Mouse (Mus musculus): ENCODE data around the gene Gm42688. TPM values are rescaled to one million over a fixed set of nuclear protein-coding genes. Genes with fewer than 3 reads are reported as not detected.
A peak's percentile ranks its signal among the peaks of the same experiment; 100 is the strongest.

The Gm42688 gene
- polyA plus RNA-seq, 1 experiment from 2014 or later = 2.9 TPM

- no peaks in the 10 kb centered on the region for H3K27me3 ChIP-seq (ENCODE audit: insufficient read depth, low read length)
- no peaks in the 10 kb centered on the region for H3K9me3 ChIP-seq (replicated peaks; ENCODE audit: low read length)
- ATAC-seq (replicated peaks; ENCODE audit: low FRiP score, low read depth) (no peak), DNase-seq (ENCODE audit: low spot score) (no peak)
- peak; percentile 50; the same call in 1 of the 2 replicates for TF ChIP-seq CTCF (IDR thresholded peaks at IDR 0.05; ENCODE audit: low read depth)
- H3K9ac ChIP-seq (ENCODE audit: low read depth, low read length) = no peak overlapping the region
- H3K4me1 ChIP-seq (replicated peaks; ENCODE audit: insufficient read depth, low read length) = peaks cover 15% of the 10 kb centered on the region
- H3K4me2 ChIP-seq (ENCODE audit: low read length) = no peak overlapping the region
- H3K27ac ChIP-seq = no peak overlapping the region
- no peak overlapping the region for H3K4me3 ChIP-seq (replicated peaks; ENCODE audit: low read depth, low read length)
- H3K36me3 ChIP-seq (ENCODE audit: insufficient read depth, low read length) = no peaks in the 10 kb centered on the region
- 96% methylated on average over 5 of the region's 5 CpGs for WGBS
Observed at GRCm38 (mm10) chr6:83127419-83127818, 26.0 kb downstream of the Gm42688 start.

GRCm38 (mm10) chr6:83131469-83132034 is 30.1 kb downstream of the Gm42688 start:
- ATAC-seq (replicated peaks; ENCODE audit: low FRiP score, low read depth) (peak; percentile 72), DNase-seq (ENCODE audit: low spot score) (no peak)
- Histone ChIP-seq H3K36me3 (ENCODE audit: insufficient read depth, low read length) (no peaks in the 10 kb centered on the region), H3K27me3 (ENCODE audit: insufficient read depth, low read length) (no peaks in the 10 kb centered on the region), H3K4me3 (replicated peaks; ENCODE audit: low read depth, low read length) (no peak overlapping the region), H3K4me2 (ENCODE audit: low read length) (no peak overlapping the region), H3K9me3 (replicated peaks; ENCODE audit: low read length) (no peaks in the 10 kb centered on the region), H3K27ac (peak overlapping the region; percentile 78), H3K9ac (ENCODE audit: low read depth, low read length) (peak overlapping the region; percentile 31; the same call in 1 of the 2 replicates), H3K4me1 (replicated peaks; ENCODE audit: insufficient read depth, low read length) (peaks cover 15% of the 10 kb centered on the region)
- 44% methylated on average over 6 of the region's 6 CpGs for WGBS
- TF ChIP-seq CTCF (IDR thresholded peaks at IDR 0.05; ENCODE audit: low read depth) = no peak

GRCm38 (mm10) chr6:83132176-83132919 is 30.9 kb downstream of the Gm42688 start:
- H3K27ac ChIP-seq = peak overlapping the region; percentile 78
- no peaks in the 10 kb centered on the region for H3K36me3 ChIP-seq (ENCODE audit: insufficient read depth, low read length)
- TF ChIP-seq CTCF (IDR thresholded peaks at IDR 0.05; ENCODE audit: low read depth) = no peak
- H3K27me3 ChIP-seq (ENCODE audit: insufficient read depth, low read length) = no peaks in the 10 kb centered on the region
- no peak overlapping the region for H3K4me2 ChIP-seq (ENCODE audit: low read length)
- H3K9me3 ChIP-seq (replicated peaks; ENCODE audit: low read length) = no peaks in the 10 kb centered on the region
- no peak for ATAC-seq (replicated peaks; ENCODE audit: low FRiP score, low read depth)
- H3K4me1 ChIP-seq (replicated peaks; ENCODE audit: insufficient read depth, low read length) = peaks cover 15% of the 10 kb centered on the region
- H3K4me3 ChIP-seq (replicated peaks; ENCODE audit: low read depth, low read length) = no peak overlapping the region
- DNase-seq (ENCODE audit: low spot score) = no peak
- no peak overlapping the region for H3K9ac ChIP-seq (ENCODE audit: low read depth, low read length)
- WGBS = 82% methylated on average over 9 of the region's 9 CpGs

GRCm38 (mm10) chr6:83134226-83134625 is 32.8 kb downstream of the Gm42688 start:
- Histone ChIP-seq H3K27me3 (ENCODE audit: insufficient read depth, low read length) (no peaks in the 10 kb centered on the region), H3K27ac (no peak overlapping the region), H3K9me3 (replicated peaks; ENCODE audit: low read length) (no peaks in the 10 kb centered on the region), H3K4me2 (ENCODE audit: low read length) (no peak overlapping the region), H3K36me3 (ENCODE audit: insufficient read depth, low read length) (0 out of 2 replicates have a peak, but pooled peaks cover 2% of the 10 kb centered on the region), H3K9ac (ENCODE audit: low read depth, low read length) (no peak overlapping the region), H3K4me1 (replicated peaks; ENCODE audit: insufficient read depth, low read length) (peaks cover 25% of the 10 kb centered on the region), H3K4me3 (replicated peaks; ENCODE audit: low read depth, low read length) (no peak overlapping the region)
- ATAC-seq (replicated peaks; ENCODE audit: low FRiP score, low read depth) (no peak; the same call in 1 of the 2 replicates), DNase-seq (ENCODE audit: low spot score) (no peak)
- TF ChIP-seq CTCF (IDR thresholded peaks at IDR 0.05; ENCODE audit: low read depth) = no peak
- 54% methylated on average over 3 of the region's 3 CpGs for WGBS

- ATAC-seq (replicated peaks; ENCODE audit: low FRiP score, low read depth) (no peak), DNase-seq (ENCODE audit: low spot score) (no peak)
- no peak for TF ChIP-seq CTCF (IDR thresholded peaks at IDR 0.05; ENCODE audit: low read depth)
- Histone ChIP-seq H3K4me2 (ENCODE audit: low read length) (peak within 1 kb of the TSS; percentile 87), H3K36me3 (ENCODE audit: insufficient read depth, low read length) (0 out of 2 replicates have a peak, but pooled peaks cover 4% of the 10 kb centered on the region), H3K27ac (peak within 1 kb of the TSS; percentile 100), H3K9ac (ENCODE audit: low read depth, low read length) (peak within 1 kb of the TSS; percentile 83), H3K4me1 (replicated peaks; ENCODE audit: insufficient read depth, low read length) (peaks cover 25% of the 10 kb centered on the region), H3K9me3 (replicated peaks; ENCODE audit: low read length) (no peaks in the 10 kb centered on the region), H3K4me3 (replicated peaks; ENCODE audit: low read depth, low read length) (peak within 1 kb of the TSS; percentile 53), H3K27me3 (ENCODE audit: insufficient read depth, low read length) (no peaks in the 10 kb centered on the region)
- WGBS = 60% methylated on average over 7 of the region's 7 CpGs
Observed at GRCm38 (mm10) chr6:83134951-83135513, 33.6 kb downstream of the Gm42688 start, which contains the start of gene Rtkn. Gene Rtkn, plus strand, starts transcription at chr6:83135463.

GRCm38 (mm10) chr6:83135571-83136161 is 34.2 kb downstream of the Gm42688 start:
- Histone ChIP-seq H3K4me3 (replicated peaks; ENCODE audit: low read depth, low read length) (peak overlapping the region; percentile 53), H3K4me2 (ENCODE audit: low read length) (peak overlapping the region; percentile 87), H3K9ac (ENCODE audit: low read depth, low read length) (peak overlapping the region; percentile 83), H3K36me3 (ENCODE audit: insufficient read depth, low read length) (0 out of 2 replicates have a peak, but pooled peaks cover 4% of the 10 kb centered on the region), H3K9me3 (replicated peaks; ENCODE audit: low read length) (no peaks in the 10 kb centered on the region), H3K4me1 (replicated peaks; ENCODE audit: insufficient read depth, low read length) (peaks cover 25% of the 10 kb centered on the region), H3K27ac (peak overlapping the region; percentile 100), H3K27me3 (ENCODE audit: insufficient read depth, low read length) (no peaks in the 10 kb centered on the region)
- no peak for DNase-seq (ENCODE audit: low spot score)
- ATAC-seq (replicated peaks; ENCODE audit: low FRiP score, low read depth) = no peak
- 3% methylated on average over 37 of the region's 37 CpGs for WGBS
- no peak for TF ChIP-seq CTCF (IDR thresholded peaks at IDR 0.05; ENCODE audit: low read depth)
